Comparison of ENCODE assay signal across 18 mouse cellular contexts in genomic region chr6:4171561-4171960, GRCm38 (mm10).
DNase-seq lines count a peak whose midpoint lies in the region; ATAC-seq lines count a peak whose summit lies in the region.
"Had no signal": no experiment of that assay in that cellular context is flagged by ENCODE, and none has a peak within 500 bp of the region (broad histone marks: within the 10 kb centered on the region; RNA-seq: fewer than 3 reads in every experiment).

No protein-coding gene starts in this region.

- no peak for DNase-seq in frontal cortex, postnatal 14 days (ENCODE audit: low spot score in 2 of 2)
- DNase-seq in left cerebral cortex, postnatal 25 days (ENCODE audit: low spot score in 2 of 2), result peak; percentile 2 to 11
- no peak for DNase-seq in left cerebral cortex, postnatal 36 days (ENCODE audit: low spot score in 2 of 2)
- peak; percentile 18 for DNase-seq in telencephalon, adult 2 months (ENCODE audit: low read depth, low spot score)
- DNase-seq in adrenal gland, adult 8-10 months, result no peak
- DNase-seq: adrenal gland, postnatal 10 days; adrenal gland, postnatal 25 days; B cell, adult 2 months; cerebellum, adult 11-12 months; cerebellum, adult 2 months; cerebellum, adult 9-10 months; cerebellum, postnatal 10 days; cerebellum, postnatal 25 days; forebrain, postnatal 0 days had no signal

- intact Hi-C loops in left cerebral cortex, postnatal 25 days (cut with DNase I), result no loop called here
- intact Hi-C loops in left cerebral cortex, postnatal 36 days (cut with DNase I), result no loop called here

- peak; percentile 67 for ATAC-seq in frontal cortex, adult (ENCODE audit: low TSS enrichment)
- ATAC-seq: CD4-positive, CD25-positive, alpha-beta regulatory T cell, adult 4 months; forebrain, embryonic 13.5 days; forebrain, embryonic 15.5 days; forebrain, postnatal 0 days had no signal

Comparison
In these comparisons a context has a peak if more than half of its experiments do, and no peak if none do; other contexts are left out.
1. DNase-seq: peak in left cerebral cortex, postnatal 25 days (2 of 2) and telencephalon, adult 2 months (single experiment); none in frontal cortex, postnatal 14 days (0 of 2), left cerebral cortex, postnatal 36 days (0 of 2) and adrenal gland, adult 8-10 months (single experiment).